Comparison of ENCODE assay signal across 20 mouse cellular contexts in genomic region chr7:16499671-16500104, GRCm38 (mm10). TPM values are rescaled to one million over a fixed set of nuclear protein-coding genes. Genes with fewer than 3 reads are reported as not detected.
DNase-seq lines count a peak whose midpoint lies in the region; ATAC-seq and TF ChIP-seq lines count a peak whose summit lies in the region.
"Had no signal": no experiment of that assay in that cellular context is flagged by ENCODE, and none has a peak within 500 bp of the region (broad histone marks: within the 10 kb centered on the region; RNA-seq: fewer than 3 reads in every experiment).

No protein-coding gene starts in this region.

- TF ChIP-seq POLR2A in brain, embryonic 14.5 days (IDR thresholded peaks at IDR 0.05; ENCODE audit: borderline replicate concordance, extremely low read depth, insufficient read depth, insufficient read length, poor library complexity, severe bottlenecking) = no peak

- no peak overlapping the region for H3K9ac ChIP-seq in forebrain, postnatal 0 days
- H3K9ac ChIP-seq in forebrain, embryonic 16.5 days (replicated peaks; ENCODE audit: low read depth, low read length) = no peak overlapping the region
- H3K9ac ChIP-seq in hindbrain, embryonic 16.5 days (ENCODE audit: low read depth, low read length) = no peak overlapping the region
- H3K9ac ChIP-seq: liver, embryonic 15.5 days had no signal

- no peak for TF ChIP-seq CTCF in forebrain, postnatal 0 days (IDR thresholded peaks at IDR 0.05; ENCODE audit: low read depth)
- TF ChIP-seq CTCF in brain, embryonic 14.5 days (IDR thresholded peaks at IDR 0.05; ENCODE audit: borderline replicate concordance, extremely low read depth, insufficient read depth, insufficient read length) = no peak

- H3K4me1 ChIP-seq in forebrain, postnatal 0 days (ENCODE audit: insufficient read depth) = no peaks in the 10 kb centered on the region
- H3K4me1 ChIP-seq in forebrain, embryonic 16.5 days (replicated peaks; ENCODE audit: control insufficient read depth, insufficient read depth, low read length) = no peaks in the 10 kb centered on the region
- H3K4me1 ChIP-seq in hindbrain, embryonic 16.5 days (ENCODE audit: control insufficient read depth, insufficient read depth, low read depth, low read length) = peaks cover 5% of the 10 kb centered on the region; the same call in 1 of the 2 replicates
- H3K4me1 ChIP-seq: heart, embryonic 10.5 days had no signal

- H3K4me2 ChIP-seq in forebrain, postnatal 0 days (ENCODE audit: low read depth) = no peak overlapping the region
- no peak overlapping the region for H3K4me2 ChIP-seq in forebrain, embryonic 16.5 days (ENCODE audit: low read length)
- no peak overlapping the region for H3K4me2 ChIP-seq in hindbrain, embryonic 16.5 days (ENCODE audit: low read length)
- H3K4me2 ChIP-seq: liver, embryonic 15.5 days had no signal

- H3K9me3 ChIP-seq in forebrain, postnatal 0 days (ENCODE audit: low read length) = no peaks in the 10 kb centered on the region
- H3K9me3 ChIP-seq in forebrain, embryonic 16.5 days (ENCODE audit: control insufficient read depth, low read length) = no peaks in the 10 kb centered on the region
- H3K9me3 ChIP-seq in hindbrain, embryonic 16.5 days (ENCODE audit: control insufficient read depth, low read length) = no peaks in the 10 kb centered on the region
- H3K9me3 ChIP-seq: heart, embryonic 10.5 days; liver, embryonic 15.5 days had no signal

- H3K36me3 ChIP-seq in forebrain, postnatal 0 days (ENCODE audit: insufficient read depth) = peaks cover 70% of the 10 kb centered on the region
- H3K36me3 ChIP-seq in forebrain, embryonic 16.5 days (ENCODE audit: control insufficient read depth, insufficient read depth) = peaks cover 28% of the 10 kb centered on the region
- H3K36me3 ChIP-seq in hindbrain, embryonic 16.5 days (ENCODE audit: control insufficient read depth, insufficient read depth, low read length) = peaks cover 31% of the 10 kb centered on the region

- no peak for DNase-seq in forebrain, postnatal 0 days
- peak; percentile 47 to 64 for DNase-seq in left cerebral cortex, postnatal 10 days (ENCODE audit: extremely low spot score in 1 of 2, low spot score in 2 of 2)
- no peak for DNase-seq in left cerebral cortex, adult 11 months (ENCODE audit: low spot score)
- peak; percentile 25 for DNase-seq in brain, embryonic 14.5 days (ENCODE audit: low read depth)
- DNase-seq in thymus, postnatal 4 days = no peak
- no peak for DNase-seq in spleen, postnatal 4 days (ENCODE audit: low spot score in 2 of 2)
- DNase-seq: adrenal gland, postnatal 25 days; cerebellum, adult 9-10 months; gastrocnemius, postnatal 25 days; heart, postnatal 10 days had no signal

- H3K27me3 ChIP-seq in forebrain, postnatal 0 days (ENCODE audit: insufficient read depth, low read length) = no peaks in the 10 kb centered on the region
- H3K27me3 ChIP-seq in forebrain, embryonic 16.5 days (replicated peaks; ENCODE audit: control insufficient read depth, insufficient read depth, low read length) = no peaks in the 10 kb centered on the region
- no peaks in the 10 kb centered on the region for H3K27me3 ChIP-seq in hindbrain, embryonic 16.5 days (replicated peaks; ENCODE audit: control insufficient read depth, insufficient read depth, low read length)
- H3K27me3 ChIP-seq: liver, embryonic 15.5 days; Patski had no signal

- peak; percentile 81 for ATAC-seq in forebrain, postnatal 0 days
- ATAC-seq in forebrain, embryonic 16.5 days = no peak
- ATAC-seq in hindbrain, embryonic 16.5 days = peak; percentile 80
- ATAC-seq: inflammation-experienced regulatory T-cells, adult 6 months; lung, postnatal 0 days; Patski had no signal

- no peak overlapping the region for H3K27ac ChIP-seq in forebrain, postnatal 0 days (ENCODE audit: low read depth, low read length)
- no peak overlapping the region for H3K27ac ChIP-seq in forebrain, embryonic 16.5 days (ENCODE audit: low read length)
- no peak overlapping the region for H3K27ac ChIP-seq in hindbrain, embryonic 16.5 days (ENCODE audit: low read depth, low read length)
- H3K27ac ChIP-seq: heart, embryonic 10.5 days; liver, embryonic 15.5 days; stomach, postnatal 0 days had no signal

- WGBS in forebrain, postnatal 0 days = 75% methylated on average over 6 of the region's 6 CpGs
- WGBS in forebrain, embryonic 16.5 days = 75% methylated on average over 6 of the region's 6 CpGs
- WGBS in hindbrain, embryonic 16.5 days = 62% methylated on average over 6 of the region's 6 CpGs

- intact Hi-C loops in left cerebral cortex, postnatal 10 days (cut with DNase I) = no loop called here

- H3K4me3 ChIP-seq in forebrain, postnatal 0 days (ENCODE audit: low read depth, low read length) = no peak overlapping the region
- no peak overlapping the region for H3K4me3 ChIP-seq in forebrain, embryonic 16.5 days (replicated peaks; ENCODE audit: low read length)
- H3K4me3 ChIP-seq in hindbrain, embryonic 16.5 days (ENCODE audit: low read length) = no peak overlapping the region
- H3K4me3 ChIP-seq: heart, embryonic 10.5 days; liver, embryonic 15.5 days had no signal

RNA-seq across cellular contexts. Expression of gene Npas1, which starts 22.2 kb away (rescaled TPM):
- total RNA-seq in forebrain, postnatal 0 days (2014; rRNA removed) = 10.1 and 10.2 TPM in 2 replicates
- 12.6 and 14.7 TPM in 2 replicates for polyA plus RNA-seq in forebrain, postnatal 0 days (2015; fragmentation: Nextera tagmentation; extraction: Ambion mirVana)
- polyA plus RNA-seq in forebrain, embryonic 16.5 days (2015; fragmentation: Nextera tagmentation; extraction: Ambion mirVana) = 7.6 and 8.2 TPM in 2 replicates
- total RNA-seq in left cerebral cortex, postnatal 10 days (2021) = 10 to 100 TPM; 14.6 to 15.0 TPM
- 4.6 and 5.1 TPM in 2 replicates for polyA plus RNA-seq in brain, embryonic 14.5 days (2012; rRNA removed)
- polyA plus RNA-seq in hindbrain, embryonic 16.5 days (2015; fragmentation: Nextera tagmentation; extraction: Ambion mirVana) = 5.4 and 6.3 TPM in 2 replicates
- total RNA-seq: adrenal gland, postnatal 25 days; gastrocnemius, postnatal 25 days; heart, postnatal 10 days; megakaryocyte, adult 5-6 weeks had no signal
- polyA plus RNA-seq: kidney, embryonic 14.5 days had no signal

RNA-seq across cellular contexts. Expression of gene Tmem160, which starts 47.1 kb away (rescaled TPM):
- 40.1 and 61.2 TPM in 2 replicates for total RNA-seq in forebrain, postnatal 0 days (2014; rRNA removed)
- polyA plus RNA-seq in forebrain, postnatal 0 days (2015; fragmentation: Nextera tagmentation; extraction: Ambion mirVana) = 105 and 130 TPM in 2 replicates
- 65.1 and 66.7 TPM in 2 replicates for polyA plus RNA-seq in forebrain, embryonic 16.5 days (2015; fragmentation: Nextera tagmentation; extraction: Ambion mirVana)
- 10 to 100 TPM; 96.3 to 98.3 TPM for total RNA-seq in left cerebral cortex, postnatal 10 days (2021)
- polyA plus RNA-seq in brain, embryonic 14.5 days (2012; rRNA removed) = 52.5 and 69.0 TPM in 2 replicates
- polyA plus RNA-seq in hindbrain, embryonic 16.5 days (2015; fragmentation: Nextera tagmentation; extraction: Ambion mirVana) = 77.0 and 86.9 TPM in 2 replicates

Comparison
In these comparisons a context has a peak if more than half of its experiments do, and no peak if none do; other contexts are left out.
1. DNase-seq: peak in left cerebral cortex, postnatal 10 days (2 of 2) and brain, embryonic 14.5 days (single experiment); none in forebrain, postnatal 0 days (single experiment), left cerebral cortex, adult 11 months (single experiment), thymus, postnatal 4 days (single experiment) and spleen, postnatal 4 days (0 of 2).